Mouse (Mus musculus) olfactory bulb, adult 2 months (tissue): ENCODE measurements around the gene Opalin.

Source experiments
- CTCF ChIP-seq: fragments of 200-500 bp; IDR thresholded peaks from 2 replicates; pipeline ENCODE4 v1.5.1; 2012; ENCODE audit warnings: low read depth, mild to moderate bottlenecking, low read length, moderate library complexity; ENCODE audit not compliant: insufficient read depth
- POLR2A ChIP-seq: fragments of 200-500 bp; IDR thresholded peaks from 2 replicates; pipeline ENCODE4 v1.6.1; 2012; ENCODE audit warnings: mild to moderate bottlenecking, low read depth, low read length, moderate library complexity; ENCODE audit not compliant: insufficient read depth

DNA sequence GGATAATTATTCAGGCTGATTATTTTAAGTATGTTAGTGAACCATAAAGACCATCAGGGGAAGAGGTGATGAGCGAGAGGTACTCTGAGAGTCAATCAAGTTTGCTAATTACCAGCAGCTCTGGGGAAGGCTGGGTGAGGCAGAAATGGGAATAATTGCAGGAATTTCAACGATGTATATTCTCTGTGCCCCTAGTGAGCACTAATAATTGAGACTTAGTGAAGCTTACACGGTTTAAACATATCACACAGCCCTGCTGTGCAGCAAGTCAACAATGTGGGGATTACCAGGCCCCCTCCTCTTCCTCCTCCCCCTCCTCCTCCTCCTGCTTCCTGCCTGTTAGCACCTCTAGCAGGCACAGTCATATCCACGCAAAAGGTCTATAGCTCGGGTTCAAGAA lies 37.7 kb upstream of the Opalin start:
- TF ChIP-seq CTCF = no peak
- TF ChIP-seq POLR2A = no peak
